Mouse (Mus musculus) liver, embryonic 16.5 days (tissue): ENCODE data around the gene Slc7a14. TPM values are rescaled to one million over a fixed set of nuclear protein-coding genes. Genes with fewer than 3 reads are reported as not detected.

Experiments
- ATAC-seq: fragments of 200-750 bp; cut with Nextera tagmentation; 2 replicates; pipeline ENCODE4 v1.8.0; 2017; ENCODE audit warnings: low read depth, mild to moderate bottlenecking, moderate number of reproducible peaks, moderate library complexity
- H3K27ac ChIP-seq: fragments of 300-500 bp; sonication (generic); 2 replicates; pipeline ENCODE4 v1.5.1; 2014; ENCODE audit warnings: mild to moderate bottlenecking, low read length
- H3K27me3 ChIP-seq: fragments of 300-500 bp; sonication (generic); 2 replicates; pipeline ENCODE4 v1.6.1; 2014; ENCODE audit warnings: low read depth, low read length, mixed read lengths; ENCODE audit not compliant: control insufficient read depth, insufficient read depth
- H3K36me3 ChIP-seq: fragments of 300-500 bp; sonication (generic); 2 replicates; pipeline ENCODE4 v1.6.1; 2014; ENCODE audit warnings: mild to moderate bottlenecking; ENCODE audit not compliant: control insufficient read depth, insufficient read depth
- H3K4me1 ChIP-seq: fragments of 300-500 bp; sonication (generic); 2 replicates; pipeline ENCODE4 v1.6.1; 2014; ENCODE audit warnings: low read depth, low read length, mixed read lengths; ENCODE audit not compliant: control insufficient read depth
- H3K4me2 ChIP-seq: fragments of 300-500 bp; sonication (generic); 2 replicates; pipeline ENCODE4 v1.6.1; 2014; ENCODE audit warnings: low read depth, low read length, mixed read lengths
- H3K4me3 ChIP-seq: fragments of 300-500 bp; sonication (generic); 2 replicates; pipeline ENCODE4 v1.5.1; 2014; ENCODE audit warnings: low read depth, mild to moderate bottlenecking, low read length
- H3K9ac ChIP-seq: fragments of 300-500 bp; sonication (generic); 2 replicates; pipeline ENCODE4 v1.6.1; 2014; ENCODE audit warnings: low read depth, low read length
- H3K9me3 ChIP-seq: fragments of 300-500 bp; sonication (generic); replicated peaks from 2 replicates; pipeline ENCODE4 v1.6.1; 2016; ENCODE audit warnings: low read length; ENCODE audit not compliant: control insufficient read depth
- WGBS: fragments of 180-500 bp; shearing (Covaris S2); extraction: QIAGEN DNeasy Blood & Tissue Kit; methylation state at CpG from one replicate; pipeline ENCODE4 v1.1.7; 2014; ENCODE audit not compliant: insufficient replicate concordance; 5-methylcytosine and 5-hydroxymethylcytosine counted together
- polyA plus RNA-seq: library from polyadenylated mRNA; unstranded; fragments of >200 nt; fragmentation: Nextera tagmentation; extraction: Ambion mirVana; gene quantifications from 2 replicates; pipeline ENCODE4 v1.2.1, GENCODE M21; 2015

The Slc7a14 gene
- polyA plus RNA-seq, 1 experiment from 2014 or later, result 0.01 TPM

DNA sequence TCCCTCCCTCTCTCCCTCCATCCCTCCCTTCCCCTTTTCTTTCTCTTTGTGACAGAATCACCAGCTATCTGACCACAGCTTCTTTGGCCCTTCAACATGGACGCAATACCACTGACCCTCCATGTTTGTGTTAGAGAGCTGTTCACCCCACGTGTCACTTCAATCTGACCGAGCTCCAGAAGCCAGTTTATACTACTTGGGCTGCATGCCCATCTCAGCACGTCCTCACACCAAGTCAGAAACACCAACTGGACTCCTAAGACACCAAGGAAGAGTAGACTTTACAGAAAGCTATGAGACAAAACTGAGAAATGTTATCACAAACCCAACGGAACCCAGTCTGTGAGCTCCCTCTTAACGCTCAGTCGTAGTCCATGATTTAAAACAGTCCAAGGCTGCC, 43.2 kb downstream of the Slc7a14 start:
- Histone ChIP-seq H3K4me3 (no peak overlapping the region), H3K9ac (no peak overlapping the region), H3K4me1 (no peaks in the 10 kb centered on the region), H3K9me3 (no peaks in the 10 kb centered on the region), H3K36me3 (no peaks in the 10 kb centered on the region), H3K4me2 (no peak overlapping the region), H3K27me3 (no peaks in the 10 kb centered on the region), H3K27ac (no peak overlapping the region)
- WGBS, result 62% methylated on average over 7 of the region's 7 CpGs
- no peak for ATAC-seq

DNA sequence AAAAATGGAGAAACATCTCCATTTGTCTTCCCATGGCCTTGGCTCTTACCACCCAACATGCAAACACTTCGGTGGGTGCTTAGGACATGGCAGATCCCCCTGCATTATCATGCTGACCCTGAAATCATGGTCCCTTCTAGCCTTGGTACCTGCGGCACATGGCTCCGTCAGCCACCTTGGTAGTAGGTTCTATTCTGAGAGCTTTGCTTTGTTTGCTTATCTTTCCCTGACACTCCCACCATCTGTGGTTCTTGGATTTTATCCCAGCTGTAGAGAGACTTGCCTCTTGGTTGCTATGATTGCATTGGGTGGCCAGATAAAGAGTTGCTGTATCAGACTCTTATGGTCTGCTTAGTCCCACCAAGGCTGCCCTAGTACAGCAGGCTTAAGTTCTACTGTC, 46.6 kb downstream of the Slc7a14 start:
- H3K36me3 ChIP-seq, result no peaks in the 10 kb centered on the region
- no peak for ATAC-seq
- no peak overlapping the region for H3K9ac ChIP-seq
- 64% methylated on average over 3 of the region's 3 CpGs for WGBS
- H3K27ac ChIP-seq, result no peak overlapping the region
- no peaks in the 10 kb centered on the region for H3K4me1 ChIP-seq
- no peak overlapping the region for H3K4me2 ChIP-seq
- no peaks in the 10 kb centered on the region for H3K9me3 ChIP-seq
- no peaks in the 10 kb centered on the region for H3K27me3 ChIP-seq
- no peak overlapping the region for H3K4me3 ChIP-seq

DNA sequence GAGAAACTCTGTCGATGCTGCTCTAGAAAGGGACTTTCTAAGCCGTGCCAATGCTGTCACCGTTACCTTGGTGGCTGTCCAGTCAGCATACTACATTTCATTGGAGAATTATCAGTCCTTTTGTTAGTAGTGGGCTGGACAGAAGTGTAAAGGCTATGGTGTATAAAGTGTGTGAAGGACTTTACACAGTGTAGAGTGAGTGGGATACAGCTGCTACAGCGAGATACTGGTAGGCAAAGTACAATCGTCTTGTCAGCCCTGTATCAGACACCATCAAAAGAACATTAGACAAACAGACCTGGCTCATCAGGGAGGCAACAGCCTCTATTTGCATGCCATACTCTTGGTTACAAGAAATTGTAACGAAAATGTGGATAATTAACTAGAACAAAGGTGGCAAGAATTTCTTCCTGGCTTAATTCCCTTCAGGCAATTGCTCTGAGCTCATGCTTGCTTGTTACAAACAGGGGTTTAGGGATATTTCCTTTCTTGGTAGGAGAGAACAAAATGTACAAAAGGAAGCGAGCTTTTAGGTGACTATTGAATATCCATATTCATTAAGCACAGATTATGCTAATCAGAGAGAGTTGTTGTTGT, 48.7 kb downstream of the Slc7a14 start:
- WGBS, result 50% methylated on average over 7 of the region's 7 CpGs
- ATAC-seq, result no peak
- Histone ChIP-seq H3K4me3 (no peak overlapping the region), H3K9ac (no peak overlapping the region), H3K9me3 (no peaks in the 10 kb centered on the region), H3K4me1 (no peaks in the 10 kb centered on the region), H3K4me2 (no peak overlapping the region), H3K27me3 (no peaks in the 10 kb centered on the region), H3K27ac (no peak overlapping the region), H3K36me3 (no peaks in the 10 kb centered on the region)

DNA sequence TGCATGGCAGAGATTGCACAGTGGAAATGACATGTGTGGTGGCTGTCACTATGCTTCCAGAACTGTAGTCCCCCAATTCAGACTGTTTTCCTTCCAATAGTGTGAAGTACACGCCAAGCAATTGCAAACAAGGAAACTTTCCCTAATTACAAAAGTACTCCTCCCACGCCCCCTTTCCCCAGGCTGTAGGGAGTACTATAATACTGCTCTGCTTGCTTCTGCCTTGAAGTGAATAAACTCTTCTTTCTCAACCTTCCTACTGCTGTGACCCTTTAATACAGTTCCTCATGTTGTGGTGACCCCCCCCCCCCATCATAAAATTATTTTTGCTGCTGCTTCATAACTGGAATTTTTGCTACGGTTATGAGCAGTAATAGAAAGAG, 49.2 kb downstream of the Slc7a14 start:
- Histone ChIP-seq H3K9me3 (no peaks in the 10 kb centered on the region), H3K27ac (no peak overlapping the region), H3K36me3 (no peaks in the 10 kb centered on the region)

DNA sequence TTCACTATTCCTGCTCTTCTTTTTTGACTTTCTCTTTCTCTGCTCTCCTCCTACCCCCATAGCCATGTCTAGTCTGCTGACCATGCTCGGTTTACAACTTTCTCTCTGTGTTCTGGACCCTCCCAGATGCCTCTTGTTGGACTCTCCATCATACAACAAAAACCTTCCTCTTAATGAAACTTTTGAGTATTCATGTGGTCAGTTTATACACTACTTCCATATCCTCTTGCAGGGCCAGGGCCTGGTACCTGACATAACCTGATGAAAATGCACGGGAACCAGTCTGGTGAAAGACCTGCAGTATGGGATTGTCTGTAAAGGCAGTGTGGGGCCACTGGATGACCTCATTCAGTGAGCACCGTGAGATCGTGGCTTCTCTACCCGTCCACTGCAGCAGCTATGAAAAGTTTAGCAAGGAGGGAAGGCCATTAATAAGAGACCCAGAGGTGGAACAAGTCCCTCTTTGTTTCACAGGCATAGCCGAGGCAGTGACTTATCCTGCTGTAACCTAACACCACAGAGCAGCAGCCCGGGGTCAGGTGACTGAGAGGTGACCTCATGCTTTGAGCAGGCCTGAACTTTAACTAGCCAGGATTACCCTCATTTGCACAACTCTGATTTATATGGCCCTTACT, 49.7 kb downstream of the Slc7a14 start:
- Histone ChIP-seq H3K4me3 (no peak overlapping the region), H3K36me3 (no peaks in the 10 kb centered on the region), H3K27ac (no peak overlapping the region), H3K4me1 (no peaks in the 10 kb centered on the region), H3K9ac (no peak overlapping the region), H3K27me3 (no peaks in the 10 kb centered on the region), H3K9me3 (no peaks in the 10 kb centered on the region), H3K4me2 (no peak overlapping the region)
- WGBS, result 32% methylated on average over 7 of the region's 7 CpGs
- ATAC-seq, result peak; percentile 62

More for the DNA sequence above, 49.2 kb downstream of the Slc7a14 start:
- Histone ChIP-seq H3K9ac (no peak overlapping the region), H3K4me3 (no peak overlapping the region), H3K4me2 (no peak overlapping the region), H3K4me1 (no peaks in the 10 kb centered on the region), H3K27me3 (no peaks in the 10 kb centered on the region)
- WGBS, result 22% methylated on average over 3 of the region's 3 CpGs
- ATAC-seq, result no peak

DNA sequence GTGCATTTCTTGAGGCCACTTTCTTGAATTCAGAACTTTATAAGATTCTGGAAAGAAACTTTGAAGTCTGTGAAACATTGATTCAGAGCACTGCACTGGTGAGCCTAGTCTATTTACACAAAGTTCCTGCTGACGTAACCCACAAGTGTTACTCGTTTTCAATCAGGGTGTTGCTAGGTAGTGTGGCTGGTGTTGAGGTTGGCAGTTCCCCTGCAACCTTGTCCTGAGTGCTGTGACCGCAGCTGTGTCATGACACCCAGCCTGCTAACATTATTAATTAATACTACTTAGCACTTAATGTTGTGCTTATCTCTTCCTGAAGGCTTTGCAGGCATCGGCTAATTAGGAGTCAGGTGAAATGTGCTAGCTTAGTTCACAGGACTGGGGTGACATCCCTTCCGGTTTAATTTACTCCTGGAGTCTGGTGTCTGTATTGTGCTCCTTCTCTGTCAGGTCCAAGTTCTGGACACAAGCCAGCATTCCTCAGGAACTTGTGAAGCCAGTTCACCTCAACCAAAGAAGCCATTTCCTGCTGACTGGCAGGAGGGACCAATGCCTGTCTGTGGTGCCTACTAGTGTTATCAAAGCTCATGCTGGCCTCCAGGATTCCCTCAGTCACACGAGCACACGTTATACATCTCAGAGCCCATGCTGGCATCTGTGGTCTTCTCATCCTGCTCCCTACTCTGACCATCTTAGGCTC, 50.5 kb downstream of the Slc7a14 start:
- Histone ChIP-seq H3K4me3 (no peak overlapping the region), H3K9ac (no peak overlapping the region), H3K27ac (no peak overlapping the region), H3K27me3 (no peaks in the 10 kb centered on the region), H3K4me1 (no peaks in the 10 kb centered on the region), H3K36me3 (no peaks in the 10 kb centered on the region), H3K9me3 (no peaks in the 10 kb centered on the region), H3K4me2 (no peak overlapping the region)
- 38% methylated on average over 7 of the region's 7 CpGs for WGBS
- ATAC-seq, result no peak

DNA sequence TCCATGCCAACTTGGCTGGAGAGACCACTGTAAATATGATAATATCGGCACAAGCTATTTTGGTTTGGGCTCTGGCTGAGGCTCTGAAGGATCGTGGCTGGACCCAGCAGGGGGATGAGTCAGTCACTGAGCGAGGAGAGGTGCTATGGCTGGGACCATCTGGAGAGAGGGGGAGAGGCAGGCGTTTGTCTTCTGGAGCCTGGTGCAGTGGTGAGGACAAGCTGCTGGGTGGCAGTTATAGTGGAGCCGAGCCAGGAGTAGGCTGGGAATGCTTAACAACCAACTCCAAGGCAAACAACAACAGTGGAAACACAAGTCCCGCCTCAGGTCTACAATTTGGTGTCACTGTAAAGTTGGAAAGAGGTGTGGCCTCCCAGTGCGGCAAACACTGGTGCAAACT, 55.8 kb downstream of the Slc7a14 start:
- Histone ChIP-seq H3K9ac (no peak overlapping the region), H3K27ac (no peak overlapping the region), H3K36me3 (no peaks in the 10 kb centered on the region), H3K4me2 (no peak overlapping the region), H3K27me3 (no peaks in the 10 kb centered on the region), H3K4me3 (no peak overlapping the region), H3K4me1 (no peaks in the 10 kb centered on the region), H3K9me3 (no peaks in the 10 kb centered on the region)
- 61% methylated on average over 7 of the region's 7 CpGs for WGBS
- ATAC-seq, result no peak

DNA sequence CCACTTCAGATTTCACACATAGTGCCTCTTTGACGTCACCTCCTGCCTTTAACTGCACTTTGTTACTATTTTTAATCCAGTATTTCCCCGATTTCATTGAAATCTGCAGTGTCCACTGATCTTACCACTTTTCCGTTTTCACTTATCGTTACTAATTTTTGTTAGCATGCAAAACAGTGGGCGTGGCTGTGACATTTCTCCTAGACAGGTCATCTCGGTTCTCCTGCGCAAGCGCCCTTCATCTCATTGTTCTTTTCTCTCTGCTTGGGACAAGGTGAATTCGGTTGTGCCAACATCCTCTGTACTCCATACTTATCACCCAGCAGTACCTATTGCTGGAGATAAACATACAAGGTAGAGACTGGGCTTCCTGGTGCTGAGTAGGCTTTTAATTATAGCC, 56.3 kb downstream of the Slc7a14 start:
- Histone ChIP-seq H3K4me1 (no peaks in the 10 kb centered on the region), H3K27ac (no peak overlapping the region), H3K4me3 (no peak overlapping the region), H3K36me3 (no peaks in the 10 kb centered on the region), H3K9me3 (no peaks in the 10 kb centered on the region), H3K9ac (no peak overlapping the region), H3K4me2 (no peak overlapping the region), H3K27me3 (no peaks in the 10 kb centered on the region)
- WGBS, result 66% methylated on average over 9 of the region's 9 CpGs
- no peak for ATAC-seq

DNA sequence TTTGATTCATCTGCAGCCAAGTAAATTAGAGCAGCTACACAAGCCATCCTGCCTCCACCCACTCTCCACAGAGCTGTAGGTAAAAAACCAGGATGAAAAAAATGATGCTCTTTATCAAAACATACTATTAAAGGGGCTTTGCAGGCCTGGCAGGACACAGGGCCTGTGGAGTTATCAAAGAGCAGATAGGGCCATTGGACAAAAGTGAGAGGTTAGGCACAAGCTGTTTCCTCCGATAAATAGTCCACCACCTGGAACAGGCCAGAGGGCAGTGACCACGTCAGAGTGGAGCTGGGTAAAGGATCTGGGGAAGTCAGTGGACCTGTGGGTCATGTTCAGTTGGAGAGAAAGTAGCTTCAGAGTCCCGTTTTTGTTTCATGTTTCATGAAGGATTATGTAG, 57.6 kb downstream of the Slc7a14 start:
- Histone ChIP-seq H3K36me3 (no peaks in the 10 kb centered on the region), H3K27ac (no peak overlapping the region), H3K4me2 (no peak overlapping the region), H3K27me3 (no peaks in the 10 kb centered on the region), H3K9ac (no peak overlapping the region), H3K4me1 (no peaks in the 10 kb centered on the region), H3K4me3 (no peak overlapping the region), H3K9me3 (no peaks in the 10 kb centered on the region)
- WGBS, result 47% methylated on average over 3 of the region's 3 CpGs
- ATAC-seq, result no peak
